Mouse (Mus musculus): ENCODE results near the gene Mdm2.
"Not testable (repeated sequence)": the region's sequence is repeated elsewhere in the genome, so short reads cannot be mapped to it uniquely, and the experiment has no call there.

The Mdm2 gene

DNA sequence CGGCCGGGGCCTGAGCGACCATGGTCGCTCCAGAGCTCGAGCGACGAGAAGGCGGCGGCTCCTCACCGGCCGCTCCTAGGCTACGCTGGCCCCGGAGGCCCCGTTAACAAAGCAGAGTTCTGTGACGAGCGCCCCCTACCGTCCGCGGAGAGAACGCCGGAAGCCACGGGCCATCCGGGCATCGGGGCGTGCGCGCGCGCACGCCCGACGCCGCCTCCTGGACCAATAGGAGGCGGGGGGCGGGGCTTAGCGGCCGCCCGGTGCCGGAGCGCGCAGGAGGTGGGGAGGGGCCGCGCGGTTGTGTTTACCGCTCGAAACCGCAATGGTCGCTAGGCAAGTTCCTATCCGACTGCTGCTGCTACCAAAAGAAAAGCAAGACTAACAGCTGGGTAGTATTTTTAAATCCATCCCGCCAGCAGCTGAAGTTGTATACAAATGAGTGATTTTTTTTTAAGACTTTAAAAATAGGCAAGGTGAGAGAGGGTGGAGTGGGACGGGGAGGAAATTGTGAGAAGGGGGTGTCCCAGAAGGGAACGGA is at the start of gene Mdm2:
Gene Mdm2 (minus strand): TSS at position 155 of the 538 bp plus-strand sequence.
- Histone ChIP-seq H3K27me3 (ENCODE audit: control insufficient read depth, insufficient read depth, low read length, poor library complexity, severe bottlenecking) (no peaks in the 10 kb centered on the region), H3K36me3 (ENCODE audit: control insufficient read depth, insufficient read depth, low read length, poor library complexity, severe bottlenecking) (peaks cover 2% of the 10 kb centered on the region; the same call in 1 of the 2 replicates)
- DNase-seq (ENCODE audit: low read depth, low spot score) = peak; percentile 97

DNA sequence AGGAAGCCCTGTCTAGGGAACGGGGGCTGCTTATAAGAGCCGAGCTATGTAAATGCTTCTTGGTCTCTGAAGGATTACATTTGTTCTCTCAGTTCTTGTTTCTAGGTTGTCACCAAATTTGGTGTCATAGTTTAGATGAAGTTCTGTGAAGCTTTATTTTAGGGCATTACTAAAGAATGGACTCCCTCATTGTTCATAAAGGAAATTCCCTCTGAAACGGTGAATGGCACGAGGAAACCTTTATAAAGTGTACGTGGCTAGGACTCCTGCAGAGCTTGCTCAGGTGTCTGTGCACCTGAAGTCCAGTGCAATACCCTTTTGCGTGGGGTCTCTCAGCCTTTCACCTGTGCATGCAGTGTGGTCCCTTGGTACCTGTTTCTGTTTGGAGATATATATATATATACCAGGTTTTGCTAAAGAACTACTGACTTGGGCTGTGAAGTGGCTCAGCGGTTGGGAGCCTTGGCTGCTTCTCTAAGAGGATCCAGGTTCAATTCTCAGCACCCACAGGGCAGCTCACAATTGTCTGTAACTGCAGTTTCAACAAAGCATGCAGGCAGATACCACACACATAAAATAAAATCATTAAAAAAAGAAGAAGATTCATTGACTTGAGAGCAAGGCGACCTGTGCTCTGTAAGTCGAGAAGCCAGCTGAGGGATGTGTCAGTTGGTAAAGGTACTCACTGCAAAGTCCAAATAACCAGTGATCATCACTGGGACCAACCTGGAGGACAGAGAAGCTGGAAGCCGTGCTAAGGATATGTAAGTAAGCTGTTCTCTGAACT is 49.5 kb upstream of the Mdm2 start:
- peaks cover 17% of the 10 kb centered on the region for H3K36me3 ChIP-seq (ENCODE audit: control insufficient read depth, insufficient read depth, low read length, poor library complexity, severe bottlenecking)

DNA sequence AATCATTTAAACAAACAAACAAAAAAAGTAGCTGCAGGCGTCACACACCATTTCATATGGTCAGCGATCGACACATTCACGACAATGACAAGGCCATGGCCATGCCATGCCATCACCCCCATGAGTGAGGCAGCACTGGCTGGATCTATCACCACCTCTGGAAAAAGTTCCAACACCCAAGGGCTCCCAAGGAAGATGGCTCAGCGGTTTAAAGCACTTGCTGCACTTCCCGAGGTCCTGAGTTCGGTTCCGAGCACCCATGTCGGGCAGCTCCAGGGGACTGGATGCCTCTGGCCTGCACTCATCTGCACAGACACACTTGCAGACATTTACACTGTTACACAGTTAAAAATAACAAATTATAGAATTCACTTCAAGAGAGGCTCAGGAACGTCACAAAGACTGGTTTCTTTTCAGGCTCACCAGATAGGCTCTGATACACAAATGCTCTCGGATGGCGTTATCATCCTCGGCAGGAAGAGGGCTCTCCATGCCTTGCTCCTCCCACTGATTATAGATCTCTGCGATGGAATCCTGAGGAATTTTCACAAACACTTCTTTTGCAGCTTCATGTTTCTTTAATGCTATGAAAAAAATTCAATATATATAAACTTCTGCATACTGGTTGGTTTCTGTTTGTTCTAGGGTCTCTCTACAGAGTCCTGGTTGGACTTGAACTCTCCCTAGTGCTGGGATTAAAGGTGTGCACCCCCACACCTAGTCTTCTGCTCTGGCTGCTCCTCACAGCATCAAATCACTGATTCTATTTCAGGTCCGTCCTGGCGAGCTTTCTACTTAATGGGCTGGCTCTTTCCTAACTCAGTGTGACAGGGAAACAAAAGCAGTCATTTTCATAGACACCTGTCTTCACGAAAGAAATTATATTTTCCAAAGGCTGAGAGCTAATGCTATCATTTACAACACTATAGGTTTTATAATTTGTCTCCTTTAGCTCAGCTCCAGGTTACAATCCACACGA is 48.5 kb upstream of the Mdm2 start:
- peaks cover 11% of the 10 kb centered on the region for H3K36me3 ChIP-seq (ENCODE audit: control insufficient read depth, insufficient read depth, low read length, poor library complexity, severe bottlenecking)
- DNase-seq (ENCODE audit: low read depth, low spot score) = no peak
- H3K27me3 ChIP-seq (ENCODE audit: control insufficient read depth, insufficient read depth, low read length, poor library complexity, severe bottlenecking) = no peaks in the 10 kb centered on the region

More for the DNA sequence above, 49.5 kb upstream of the Mdm2 start:
- no peaks in the 10 kb centered on the region for H3K27me3 ChIP-seq (ENCODE audit: control insufficient read depth, insufficient read depth, low read length, poor library complexity, severe bottlenecking)
- DNase-seq (ENCODE audit: low read depth, low spot score) = no peak

- not testable (repeated sequence) for DNase-seq (ENCODE audit: low read depth, low spot score); H3K27me3 ChIP-seq (ENCODE audit: control insufficient read depth, insufficient read depth, low read length, poor library complexity, severe bottlenecking)
- H3K36me3 ChIP-seq (ENCODE audit: control insufficient read depth, insufficient read depth, low read length, poor library complexity, severe bottlenecking) = peaks cover 11% of the 10 kb centered on the region
Measured at GRCm38 (mm10) chr10:117758344-117758743, 47.8 kb upstream of the Mdm2 start.

DNA sequence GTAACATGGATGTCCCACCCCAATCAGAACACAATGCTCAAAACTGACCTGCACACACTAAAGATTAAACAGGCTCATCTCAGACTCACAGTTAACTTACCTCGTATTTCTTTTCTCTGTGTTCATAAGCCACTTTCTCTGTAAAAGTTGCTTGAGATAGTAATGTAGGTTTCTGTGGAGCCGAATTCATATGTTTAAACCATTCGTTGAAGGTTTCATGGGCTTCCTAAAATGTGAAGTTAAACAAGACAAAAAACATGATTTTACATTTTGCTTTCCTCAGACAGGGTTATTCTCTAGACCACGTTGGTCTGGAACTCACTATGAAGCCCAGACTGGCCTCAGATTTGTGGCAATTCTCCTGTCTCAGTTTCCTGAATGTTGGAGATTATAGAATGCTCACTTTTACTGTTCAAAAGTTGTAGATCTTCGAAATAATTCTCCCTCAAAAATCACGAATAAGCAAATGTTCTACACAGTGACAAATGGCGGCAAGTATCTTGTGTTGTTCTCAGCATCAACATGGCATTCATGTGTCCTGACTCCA is 47.3 kb upstream of the Mdm2 start:
- H3K36me3 ChIP-seq (ENCODE audit: control insufficient read depth, insufficient read depth, low read length, poor library complexity, severe bottlenecking) = peaks cover 11% of the 10 kb centered on the region
- no peak for DNase-seq (ENCODE audit: low read depth, low spot score)
- H3K27me3 ChIP-seq (ENCODE audit: control insufficient read depth, insufficient read depth, low read length, poor library complexity, severe bottlenecking) = no peaks in the 10 kb centered on the region

DNA sequence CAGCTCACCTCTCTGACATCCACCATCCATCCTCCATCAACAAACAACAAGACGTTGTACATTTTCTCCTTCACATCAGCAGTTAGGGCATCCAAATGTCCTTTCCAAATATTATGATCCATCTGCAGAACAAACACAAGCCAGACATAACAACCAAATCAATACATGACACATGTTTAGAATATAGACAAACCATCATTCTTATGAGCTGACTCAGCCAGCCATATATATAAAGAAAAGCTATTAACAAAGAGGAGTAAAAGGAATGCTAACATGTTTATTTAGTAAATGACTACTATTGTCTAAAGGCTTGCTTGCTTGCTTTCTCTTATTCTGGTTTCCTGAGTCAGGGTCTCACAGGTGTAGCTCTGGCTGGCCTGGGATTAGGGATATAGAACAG is 46.7 kb upstream of the Mdm2 start:
- H3K27me3 ChIP-seq (ENCODE audit: control insufficient read depth, insufficient read depth, low read length, poor library complexity, severe bottlenecking) = no peaks in the 10 kb centered on the region
- no peak for DNase-seq (ENCODE audit: low read depth, low spot score)

GRCm38 (mm10) chr10:117756784-117757183 is 46.2 kb upstream of the Mdm2 start:
- peaks cover 11% of the 10 kb centered on the region for H3K36me3 ChIP-seq (ENCODE audit: control insufficient read depth, insufficient read depth, low read length, poor library complexity, severe bottlenecking)
- no peak for DNase-seq (ENCODE audit: low read depth, low spot score)

More for the DNA sequence above, 46.7 kb upstream of the Mdm2 start:
- H3K36me3 ChIP-seq (ENCODE audit: control insufficient read depth, insufficient read depth, low read length, poor library complexity, severe bottlenecking) = peaks cover 11% of the 10 kb centered on the region

GRCm38 (mm10) chr10:117755799-117756467 is 45.4 kb upstream of the Mdm2 start:
- Histone ChIP-seq H3K36me3 (ENCODE audit: control insufficient read depth, insufficient read depth, low read length, poor library complexity, severe bottlenecking) (peaks cover 11% of the 10 kb centered on the region), H3K27me3 (ENCODE audit: control insufficient read depth, insufficient read depth, low read length, poor library complexity, severe bottlenecking) (no peaks in the 10 kb centered on the region)
- DNase-seq (ENCODE audit: low read depth, low spot score) = no peak

More at GRCm38 (mm10) chr10:117756784-117757183, 46.2 kb upstream of the Mdm2 start:
- H3K27me3 ChIP-seq (ENCODE audit: control insufficient read depth, insufficient read depth, low read length, poor library complexity, severe bottlenecking) = no peaks in the 10 kb centered on the region

- peak; percentile 60 for DNase-seq (ENCODE audit: low read depth, low spot score)
- Histone ChIP-seq H3K36me3 (ENCODE audit: control insufficient read depth, insufficient read depth, low read length, poor library complexity, severe bottlenecking) (peaks cover 13% of the 10 kb centered on the region), H3K27me3 (ENCODE audit: control insufficient read depth, insufficient read depth, low read length, poor library complexity, severe bottlenecking) (no peaks in the 10 kb centered on the region)
Measured at GRCm38 (mm10) chr10:117755086-117755798, 44.7 kb upstream of the Mdm2 start.

GRCm38 (mm10) chr10:117754609-117754940 is 44.0 kb upstream of the Mdm2 start:
- Histone ChIP-seq H3K27me3 (ENCODE audit: control insufficient read depth, insufficient read depth, low read length, poor library complexity, severe bottlenecking) (no peaks in the 10 kb centered on the region), H3K36me3 (ENCODE audit: control insufficient read depth, insufficient read depth, low read length, poor library complexity, severe bottlenecking) (peaks cover 14% of the 10 kb centered on the region)
- DNase-seq (ENCODE audit: low read depth, low spot score) = no peak

GRCm38 (mm10) chr10:117753711-117754608 is 43.4 kb upstream of the Mdm2 start:
- Histone ChIP-seq H3K27me3 (ENCODE audit: control insufficient read depth, insufficient read depth, low read length, poor library complexity, severe bottlenecking) (no peaks in the 10 kb centered on the region), H3K36me3 (ENCODE audit: control insufficient read depth, insufficient read depth, low read length, poor library complexity, severe bottlenecking) (peaks cover 14% of the 10 kb centered on the region)
- no peak for DNase-seq (ENCODE audit: low read depth, low spot score)

DNA sequence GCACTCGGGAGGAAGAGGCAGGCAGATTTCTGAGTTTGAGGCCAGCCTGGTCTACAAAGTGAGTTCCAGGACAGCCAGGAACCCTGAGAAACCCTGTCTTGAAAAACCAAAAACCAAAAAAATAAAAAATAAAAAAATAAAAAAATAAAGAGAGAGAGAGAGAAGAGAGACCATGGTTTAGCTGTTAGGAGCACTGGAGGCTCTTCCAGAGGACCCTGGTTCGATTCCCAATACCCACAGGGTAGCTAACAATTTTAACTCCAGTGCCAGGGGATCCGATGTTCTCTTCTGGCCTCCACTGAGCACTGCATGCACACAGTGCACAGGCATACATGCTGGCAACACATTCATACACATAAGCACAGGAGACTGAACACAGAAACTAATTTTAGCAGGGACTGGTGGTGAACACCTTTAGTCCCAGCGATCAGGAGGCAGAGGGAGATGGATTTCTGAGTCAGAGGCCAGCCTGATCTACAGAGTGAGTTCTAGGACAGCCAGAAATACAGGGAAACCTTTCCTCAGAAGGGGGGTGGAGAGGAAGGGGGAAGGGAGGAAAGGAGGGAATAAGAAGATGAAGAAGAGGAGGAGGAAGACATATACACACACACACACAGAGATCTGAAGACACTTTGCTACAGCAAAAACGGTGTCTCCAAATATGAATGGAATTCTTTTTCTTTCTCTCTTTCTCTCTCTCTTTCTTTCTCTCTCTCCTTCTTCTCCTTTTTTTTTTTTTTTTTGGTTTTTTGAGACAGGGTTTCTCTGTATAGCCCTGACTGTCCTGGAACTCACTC is 42.5 kb upstream of the Mdm2 start:
- H3K36me3 ChIP-seq (ENCODE audit: control insufficient read depth, insufficient read depth, low read length, poor library complexity, severe bottlenecking) = peaks cover 13% of the 10 kb centered on the region
- H3K27me3 ChIP-seq (ENCODE audit: control insufficient read depth, insufficient read depth, low read length, poor library complexity, severe bottlenecking) = no peaks in the 10 kb centered on the region
- no peak for DNase-seq (ENCODE audit: low read depth, low spot score)
